Mouse (Mus musculus): ENCODE results near the gene Rbfox2. TPM values are rescaled to one million over a fixed set of nuclear protein-coding genes. Genes with fewer than 3 reads are reported as not detected.
A peak's percentile ranks its signal among the peaks of the same experiment; 100 is the strongest.

Gene Rbfox2
- polyA plus RNA-seq, 1 experiment = 1.3 TPM

- no peak overlapping the region for H3K4me3 ChIP-seq (ENCODE audit: insufficient read depth, low read length)
- no peak overlapping the region for H3K27ac ChIP-seq (ENCODE audit: insufficient read depth, low read depth, low read length)
- peaks cover 5% of the 10 kb centered on the region; the same call in 1 of the 2 replicates for H3K4me1 ChIP-seq (ENCODE audit: control insufficient read depth, insufficient read depth, low read length)
- TF ChIP-seq CTCF (IDR thresholded peaks at IDR 0.05; ENCODE audit: low read depth, low read length) (no peak), POLR2A (IDR thresholded peaks at IDR 0.05; ENCODE audit: borderline replicate concordance, low read depth, low read length) (no peak)
Observed at GRCm38 (mm10) chr15:77156525-77156924, 150.3 kb downstream of the Rbfox2 start.

- peaks cover 8% of the 10 kb centered on the region for H3K4me1 ChIP-seq (ENCODE audit: control insufficient read depth, insufficient read depth, low read length)
- H3K27ac ChIP-seq (ENCODE audit: insufficient read depth, low read depth, low read length) = no peak overlapping the region
- no peak overlapping the region for H3K4me3 ChIP-seq (ENCODE audit: insufficient read depth, low read length)
- TF ChIP-seq POLR2A (IDR thresholded peaks at IDR 0.05; ENCODE audit: borderline replicate concordance, low read depth, low read length) (no peak), CTCF (IDR thresholded peaks at IDR 0.05; ENCODE audit: low read depth, low read length) (no peak)
Observed at GRCm38 (mm10) chr15:77154248-77154785, 152.5 kb downstream of the Rbfox2 start.

DNA sequence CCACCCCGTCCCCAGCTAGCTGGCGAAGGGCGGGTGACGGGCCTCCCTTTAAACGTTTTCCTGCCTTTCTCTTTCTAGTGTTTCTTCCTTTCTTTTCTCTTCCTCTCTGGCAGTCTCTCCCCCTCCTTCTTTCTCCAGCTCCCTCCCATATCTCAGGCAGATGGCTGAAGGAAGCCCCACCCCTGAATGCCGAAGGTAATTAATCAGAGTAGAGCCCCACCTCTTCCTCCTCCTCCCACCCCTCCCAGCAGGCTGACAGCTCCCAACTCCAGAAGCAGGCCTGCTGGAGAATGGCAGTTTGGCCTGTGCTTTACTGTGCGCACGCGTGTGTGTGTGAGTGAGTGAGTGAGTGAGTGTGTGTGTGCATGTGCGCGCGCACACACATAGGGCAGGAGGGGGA, 153.2 kb downstream of the Rbfox2 start:
- Histone ChIP-seq H3K4me1 (ENCODE audit: control insufficient read depth, insufficient read depth, low read length) (peaks cover 7% of the 10 kb centered on the region), H3K27ac (ENCODE audit: insufficient read depth, low read depth, low read length) (no peak overlapping the region), H3K4me3 (ENCODE audit: insufficient read depth, low read length) (peak overlapping the region; percentile 44; the same call in 1 of the 2 replicates)
- no peak for TF ChIP-seq CTCF (IDR thresholded peaks at IDR 0.05; ENCODE audit: low read depth, low read length)
- TF ChIP-seq POLR2A (IDR thresholded peaks at IDR 0.05; ENCODE audit: borderline replicate concordance, low read depth, low read length) = no peak

GRCm38 (mm10) chr15:77153088-77153546, 153.7 kb downstream of the Rbfox2 start:
- peak overlapping the region; percentile 44 for H3K4me3 ChIP-seq (ENCODE audit: insufficient read depth, low read length)
- no peak overlapping the region for H3K27ac ChIP-seq (ENCODE audit: insufficient read depth, low read depth, low read length)
- TF ChIP-seq CTCF (IDR thresholded peaks at IDR 0.05; ENCODE audit: low read depth, low read length) (no peak), POLR2A (IDR thresholded peaks at IDR 0.05; ENCODE audit: borderline replicate concordance, low read depth, low read length) (no peak)
- H3K4me1 ChIP-seq (ENCODE audit: control insufficient read depth, insufficient read depth, low read length) = peaks cover 5% of the 10 kb centered on the region

DNA sequence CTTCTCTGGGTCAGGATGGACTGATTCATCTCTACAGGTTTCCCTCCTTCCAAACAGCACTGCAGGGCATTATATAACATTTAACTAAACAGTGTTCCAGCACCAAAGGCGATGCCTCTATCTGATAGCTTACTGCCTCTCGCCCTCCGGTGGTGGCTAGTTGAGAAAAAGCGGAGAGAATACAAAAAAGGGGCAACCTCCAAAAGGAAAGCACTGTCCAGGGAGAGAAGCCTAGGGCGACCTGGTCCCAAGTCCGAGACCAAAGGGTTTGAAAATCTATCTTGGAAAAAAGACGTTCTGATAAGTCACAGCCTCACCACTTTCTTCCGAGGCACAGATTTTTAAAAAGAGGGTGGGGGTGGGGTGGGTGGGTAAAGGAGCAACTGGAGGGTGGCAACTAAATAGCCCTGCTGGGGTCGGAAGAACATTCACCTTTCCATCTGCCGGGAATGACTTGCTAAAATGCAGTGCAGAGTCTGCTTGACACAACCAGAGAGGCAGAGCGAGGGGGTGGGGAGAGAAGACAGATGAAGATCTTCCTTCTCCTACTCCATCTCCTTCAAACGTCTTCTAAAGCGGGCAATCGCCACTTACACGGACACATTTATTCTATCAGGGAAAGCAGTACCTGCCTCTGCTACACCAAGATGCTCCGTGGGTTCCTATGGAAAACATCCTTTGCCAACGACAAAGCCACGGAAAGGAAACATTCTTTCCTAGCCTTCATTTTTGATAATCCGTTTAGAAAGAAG, 154.3 kb downstream of the Rbfox2 start:
- 0 out of 2 replicates have a peak, but pooled peaks have one; percentile 10 for TF ChIP-seq CTCF (IDR thresholded peaks at IDR 0.05; ENCODE audit: low read depth, low read length)
- no peak for TF ChIP-seq POLR2A (IDR thresholded peaks at IDR 0.05; ENCODE audit: borderline replicate concordance, low read depth, low read length)
- Histone ChIP-seq H3K4me3 (ENCODE audit: insufficient read depth, low read length) (peak overlapping the region; percentile 44), H3K27ac (ENCODE audit: insufficient read depth, low read depth, low read length) (no peak overlapping the region), H3K4me1 (ENCODE audit: control insufficient read depth, insufficient read depth, low read length) (peaks cover 5% of the 10 kb centered on the region)

DNA sequence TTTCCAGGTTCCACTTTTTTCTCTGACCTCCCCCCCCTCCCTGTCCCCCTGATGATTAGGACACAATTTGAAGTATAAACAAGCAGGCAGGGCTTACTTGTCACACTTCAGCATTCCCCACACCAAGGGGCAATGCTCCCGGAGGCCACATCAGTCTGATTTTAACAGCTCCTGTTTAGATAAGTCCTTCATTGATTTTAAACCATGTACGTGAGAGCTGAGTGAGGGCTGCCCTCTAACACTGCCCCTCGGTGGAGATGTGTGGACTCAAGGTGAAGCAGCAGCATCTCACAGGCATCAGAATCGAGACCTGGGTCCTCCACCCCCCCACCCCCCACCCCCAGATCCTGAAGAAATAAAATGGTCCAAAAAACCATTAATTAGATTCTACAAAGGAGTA, 155.0 kb downstream of the Rbfox2 start:
- Histone ChIP-seq H3K4me1 (ENCODE audit: control insufficient read depth, insufficient read depth, low read length) (peaks cover 5% of the 10 kb centered on the region), H3K27ac (ENCODE audit: insufficient read depth, low read depth, low read length) (no peak overlapping the region), H3K4me3 (ENCODE audit: insufficient read depth, low read length) (no peak overlapping the region)
- no peak for TF ChIP-seq CTCF (IDR thresholded peaks at IDR 0.05; ENCODE audit: low read depth, low read length)
- no peak for TF ChIP-seq POLR2A (IDR thresholded peaks at IDR 0.05; ENCODE audit: borderline replicate concordance, low read depth, low read length)

DNA sequence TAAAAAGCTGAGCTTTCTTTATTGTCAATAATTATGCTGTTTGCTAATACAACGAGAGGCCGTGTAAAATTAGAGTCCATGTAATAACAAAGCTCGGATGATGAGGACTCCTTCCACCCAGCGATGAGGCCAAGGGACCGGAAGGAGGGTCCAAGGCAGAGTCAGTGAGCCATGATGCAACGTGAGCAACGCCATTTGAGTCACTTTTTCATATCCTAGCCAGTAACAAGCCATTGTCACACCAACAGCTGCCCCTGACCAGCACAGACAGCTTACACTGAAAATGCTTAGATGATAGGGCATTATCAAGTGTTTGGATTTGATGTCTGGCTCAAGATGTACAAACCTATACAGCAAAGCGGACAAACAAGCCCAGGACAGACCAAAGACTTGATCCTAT, 155.6 kb downstream of the Rbfox2 start:
- Histone ChIP-seq H3K4me1 (ENCODE audit: control insufficient read depth, insufficient read depth, low read length) (peaks cover 5% of the 10 kb centered on the region), H3K27ac (ENCODE audit: insufficient read depth, low read depth, low read length) (no peak overlapping the region), H3K4me3 (ENCODE audit: insufficient read depth, low read length) (no peak overlapping the region)
- no peak for TF ChIP-seq CTCF (IDR thresholded peaks at IDR 0.05; ENCODE audit: low read depth, low read length)
- no peak for TF ChIP-seq POLR2A (IDR thresholded peaks at IDR 0.05; ENCODE audit: borderline replicate concordance, low read depth, low read length)

DNA sequence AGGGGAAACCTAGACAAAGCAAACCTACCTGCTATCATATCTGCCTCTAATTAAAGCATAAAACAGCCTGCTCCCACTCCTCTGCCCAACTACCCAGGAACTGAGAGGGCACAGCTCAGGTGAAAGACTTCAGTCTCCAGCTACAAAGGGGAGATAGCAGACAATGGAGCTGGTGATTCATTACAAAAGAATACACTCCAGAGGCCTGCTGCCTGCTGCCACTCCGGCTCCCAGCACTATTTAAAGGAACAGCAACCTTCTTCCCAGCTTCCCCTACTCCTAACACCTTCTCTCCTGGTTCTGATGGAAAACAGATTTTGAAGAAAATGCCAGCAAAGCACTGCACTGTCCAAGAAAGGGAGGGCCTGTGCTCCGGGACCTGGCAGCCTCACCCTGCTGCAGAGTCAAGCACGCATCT, 156.4 kb downstream of the Rbfox2 start:
- no peak overlapping the region for H3K27ac ChIP-seq (ENCODE audit: insufficient read depth, low read depth, low read length)
- peaks cover 5% of the 10 kb centered on the region for H3K4me1 ChIP-seq (ENCODE audit: control insufficient read depth, insufficient read depth, low read length)
- H3K4me3 ChIP-seq (ENCODE audit: insufficient read depth, low read length) = no peak overlapping the region
- no peak for TF ChIP-seq CTCF (IDR thresholded peaks at IDR 0.05; ENCODE audit: low read depth, low read length)
- TF ChIP-seq POLR2A (IDR thresholded peaks at IDR 0.05; ENCODE audit: borderline replicate concordance, low read depth, low read length) = no peak

GRCm38 (mm10) chr15:77150000-77150399, 156.8 kb downstream of the Rbfox2 start:
- Histone ChIP-seq H3K4me3 (ENCODE audit: insufficient read depth, low read length) (no peak overlapping the region), H3K27ac (ENCODE audit: insufficient read depth, low read depth, low read length) (no peak overlapping the region), H3K4me1 (ENCODE audit: control insufficient read depth, insufficient read depth, low read length) (peaks cover 5% of the 10 kb centered on the region)
- TF ChIP-seq POLR2A (IDR thresholded peaks at IDR 0.05; ENCODE audit: borderline replicate concordance, low read depth, low read length) (no peak), CTCF (IDR thresholded peaks at IDR 0.05; ENCODE audit: low read depth, low read length) (no peak)

GRCm38 (mm10) chr15:77149551-77149950, 157.3 kb downstream of the Rbfox2 start:
- H3K4me1 ChIP-seq (ENCODE audit: control insufficient read depth, insufficient read depth, low read length) = peaks cover 5% of the 10 kb centered on the region
- no peak overlapping the region for H3K27ac ChIP-seq (ENCODE audit: insufficient read depth, low read depth, low read length)
- no peak overlapping the region for H3K4me3 ChIP-seq (ENCODE audit: insufficient read depth, low read length)
- TF ChIP-seq CTCF (IDR thresholded peaks at IDR 0.05; ENCODE audit: low read depth, low read length) = no peak
- no peak for TF ChIP-seq POLR2A (IDR thresholded peaks at IDR 0.05; ENCODE audit: borderline replicate concordance, low read depth, low read length)

All from bone marrow macrophage, adult 2 months (primary cell).